Mouse (Mus musculus): ENCODE measurements at regions not wholly inside any gene's neighbourhood (a gene's known extent, or its start where the extent isn't known, plus 50 kb on each side); places are given as distances from the start of the nearest gene placed in this dataset.

DNA sequence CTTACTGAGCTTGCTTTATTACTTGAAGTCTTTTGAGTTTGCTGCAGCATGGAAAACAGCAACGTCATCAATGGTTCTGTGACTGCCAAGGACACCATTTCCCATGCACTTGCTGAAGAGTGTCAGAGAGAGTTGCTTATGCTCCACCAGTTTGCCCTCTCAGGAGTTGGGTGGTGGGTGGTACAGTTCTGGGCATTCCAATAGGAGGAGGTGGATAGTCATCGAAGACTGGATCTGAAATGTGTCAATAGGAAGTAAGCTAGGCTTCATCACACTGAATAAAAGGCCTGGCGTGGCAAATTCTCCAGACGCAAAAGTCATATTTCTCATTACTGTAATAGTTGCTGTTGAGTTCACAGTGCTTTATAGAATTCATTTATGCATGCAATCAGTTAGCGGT, 751.7 kb upstream of the Car8 start:
- TF ChIP-seq CTCF (conservative IDR thresholded peaks at IDR 0.05; ENCODE audit: insufficient read depth, insufficient read length, low read depth, low read length) (no peak), POLR2A (IDR thresholded peaks at IDR 0.05; ENCODE audit: low read depth, low read length) (no peak)

Measured in kidney, adult 2 months (tissue).